Mouse (Mus musculus) bone marrow, adult 2 months (tissue): ENCODE results near the gene Abcd3.

ENCODE experiments used
- CTCF ChIP-seq: fragments of 200-500 bp; IDR thresholded peaks from 2 replicates; pipeline ENCODE4 v1.5.1; 2011; ENCODE audit warnings: low read length, control low read depth; ENCODE audit not compliant: control insufficient read depth, insufficient read depth
- POLR2A ChIP-seq: fragments of 200-500 bp; IDR thresholded peaks from 2 replicates; pipeline ENCODE4 v1.6.1; 2011; ENCODE audit warnings: low read depth, mild to moderate bottlenecking, control low read depth, low read length, borderline replicate concordance; ENCODE audit not compliant: control insufficient read depth

GRCm38 (mm10) chr3:121715741-121716459 is 99.2 kb downstream of the Abcd3 start:
- TF ChIP-seq POLR2A (no peak), CTCF (no peak)
